Mouse (Mus musculus): ENCODE results near the gene Cd27. TPM values are rescaled to one million over a fixed set of nuclear protein-coding genes. Genes with fewer than 3 reads are reported as not detected.

The Cd27 gene
- total RNA-seq, 1 experiment from 2014 or later = 25.0 TPM

Other genes with a start within 250 kb of the Cd27 start
- not detected in 2 replicates for gene Pianp, start 240.3 kb downstream of the Cd27 start, total RNA-seq (2017)
- 45.1 and 58.1 TPM in 2 replicates for gene Zfp384, start 227.9 kb downstream of the Cd27 start, total RNA-seq (2017)
- gene Ing4, start 197.2 kb downstream of the Cd27 start, total RNA-seq (2017) = 136 and 143 TPM in 2 replicates
- 26.8 and 32.7 TPM in 2 replicates for gene Acrbp, start 187.3 kb downstream of the Cd27 start, total RNA-seq (2017)
- gene Lpar5, start 169.1 kb downstream of the Cd27 start, total RNA-seq (2017) = 1.6 and 3.1 TPM in 2 replicates
- gene Chd4, start 141.0 kb downstream of the Cd27 start, total RNA-seq (2017) = 363 and 367 TPM in 2 replicates
- gene Nop2, start 105.1 kb downstream of the Cd27 start, total RNA-seq (2017) = 26.8 and 26.9 TPM in 2 replicates
- gene Iffo1, start 91.8 kb downstream of the Cd27 start, total RNA-seq (2017) = 36.6 and 37.5 TPM in 2 replicates
- gene Gapdh, start 70.5 kb downstream of the Cd27 start, total RNA-seq (2017) = 562 and 577 TPM in 2 replicates
- gene Ncapd2, start 45.3 kb downstream of the Cd27 start, total RNA-seq (2017) = 42.5 and 66.2 TPM in 2 replicates
- 23.8 and 25.4 TPM in 2 replicates for gene Mrpl51, start 45.2 kb downstream of the Cd27 start, total RNA-seq (2017)
- gene Vamp1, start 21.5 kb downstream of the Cd27 start, total RNA-seq (2017) = 56.0 and 57.8 TPM in 2 replicates
- 22.1 and 24.0 TPM in 2 replicates for gene Tapbpl, start 5.2 kb downstream of the Cd27 start, total RNA-seq (2017)
- gene Tuba3a, start 49.0 kb upstream of the Cd27 start, total RNA-seq (2017) = 0.23 TPM in 1 of 2 replicates, not detected in the other
- 43.7 and 45.6 TPM in 2 replicates for gene Ltbr, start 76.9 kb upstream of the Cd27 start, total RNA-seq (2017)
- gene Scnn1a, start 83.6 kb upstream of the Cd27 start, total RNA-seq (2017) = 11.6 and 12.6 TPM in 2 replicates
- gene Tnfrsf1a, start 112.4 kb upstream of the Cd27 start, total RNA-seq (2017) = 202 and 215 TPM in 2 replicates
- gene Plekhg6, start 143.8 kb upstream of the Cd27 start, total RNA-seq (2017) = 0.25 and 0.35 TPM in 2 replicates

Data from neutrophil, adult 5-6 weeks (primary cell).